Mouse (Mus musculus) regulatory T cell (primary cell): ENCODE results near the gene Casd1.

Experiments used
- in situ Hi-C: fragments of 300-600 bp; cut with MboI, MseI; formaldehyde crosslinking; loops from one replicate; pipeline ENCODE4 v1.15.1; 2025; ENCODE audit warnings: high pct_unique_total_duplicates

The Casd1 gene

GRCm38 (mm10) chr6:4600658-4601296 is at the start of gene Casd1:
Gene Casd1 (plus strand): TSS chr6:4600839.
- in situ Hi-C loops = no loop called here

DNA sequence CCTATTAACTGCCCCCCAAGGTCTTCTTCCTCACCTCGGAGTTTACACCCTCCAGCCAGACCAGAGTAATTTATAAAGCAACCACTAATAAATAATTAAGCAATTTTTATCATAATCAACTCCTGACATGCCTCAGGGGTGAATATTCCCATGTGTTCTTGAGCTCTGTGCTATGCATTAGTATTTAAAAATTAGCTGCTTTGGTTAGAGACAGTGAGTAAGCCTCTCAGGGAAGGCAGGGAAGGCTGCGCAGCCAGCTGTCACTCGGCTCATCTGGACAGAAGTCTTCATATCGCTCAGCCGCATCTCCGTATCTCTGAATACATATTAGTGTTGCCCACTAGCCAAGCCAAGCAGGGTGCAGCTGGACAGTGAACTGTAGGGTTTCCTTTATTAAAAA is 45.3 kb upstream of the Casd1 start:
- in situ Hi-C loops = loop anchor here (25.0 kb wide), 2 partner anchors 557 to 832 kb away; partner anchors contain the start of gene Asb4

DNA sequence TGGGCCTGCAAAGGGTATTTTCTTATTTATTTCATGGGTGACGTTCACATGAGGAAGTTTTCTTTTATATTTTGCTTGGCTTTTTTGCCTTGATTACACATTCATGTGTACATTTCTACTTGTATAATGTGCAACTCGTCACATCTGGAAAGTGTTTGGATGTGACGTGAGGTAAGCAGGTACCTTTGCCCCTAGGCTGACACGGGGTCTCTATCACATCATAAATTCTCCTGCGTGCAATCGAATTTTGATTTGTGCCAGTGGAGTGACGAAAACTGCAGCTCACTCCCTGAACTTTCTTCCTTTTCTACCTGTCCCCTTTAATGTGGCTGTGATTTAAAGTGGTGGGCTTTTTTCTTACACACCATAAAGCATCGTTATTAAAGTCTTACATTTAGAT is 43.6 kb upstream of the Casd1 start:
- in situ Hi-C loops = loop anchor here (25.0 kb wide), 2 partner anchors 555 to 830 kb away; partner anchors contain the start of gene Asb4

DNA sequence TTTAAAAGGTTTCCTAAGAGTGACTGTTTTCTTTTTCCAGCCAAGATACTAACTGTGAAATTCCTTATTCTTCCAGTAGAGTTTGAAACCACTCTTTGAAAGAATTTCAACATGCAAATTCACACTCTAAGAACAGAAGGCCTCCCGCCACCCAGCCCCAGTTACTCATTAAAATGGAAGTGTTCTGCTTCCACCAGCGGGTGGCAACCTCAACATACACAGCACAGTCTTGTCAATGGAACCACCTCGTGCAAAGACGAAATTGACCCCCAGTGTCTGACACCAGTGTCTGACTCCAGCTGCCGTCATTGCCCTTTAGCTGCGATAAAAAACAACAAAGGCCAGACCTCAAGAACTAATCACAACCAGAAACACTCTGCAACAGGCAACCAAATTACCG is 43.0 kb upstream of the Casd1 start:
- in situ Hi-C loops = loop anchor here (25.0 kb wide), 2 partner anchors 555 to 830 kb away; partner anchors contain the start of gene Asb4

DNA sequence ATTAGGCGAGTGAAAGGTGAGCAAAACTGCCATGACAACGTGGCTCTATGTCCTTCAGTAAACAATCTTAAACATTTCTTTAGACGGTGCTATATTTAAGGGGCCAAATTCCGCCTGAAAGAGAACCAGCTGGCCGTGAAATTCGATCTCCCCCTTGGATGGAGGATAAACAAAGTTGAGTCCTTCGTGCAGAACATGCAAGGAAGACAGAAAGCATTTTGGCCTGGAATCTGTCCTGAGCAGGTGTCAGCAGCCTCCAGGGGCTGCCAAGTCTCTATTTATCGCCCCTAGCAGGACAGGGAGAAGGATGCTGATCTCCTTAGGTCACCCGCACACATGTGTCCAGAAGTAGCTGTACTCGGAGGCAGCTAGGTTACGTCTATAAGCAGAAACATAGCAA is 39.5 kb upstream of the Casd1 start:
- in situ Hi-C loops = loop anchor here (25.0 kb wide), 2 partner anchors 551 to 826 kb away; partner anchors contain the start of gene Asb4

- in situ Hi-C loops = loop anchor here (25.0 kb wide), 2 partner anchors 551 to 826 kb away; partner anchors contain the start of gene Asb4
Observed at GRCm38 (mm10) chr6:4561621-4562020, 39.0 kb upstream of the Casd1 start.

DNA sequence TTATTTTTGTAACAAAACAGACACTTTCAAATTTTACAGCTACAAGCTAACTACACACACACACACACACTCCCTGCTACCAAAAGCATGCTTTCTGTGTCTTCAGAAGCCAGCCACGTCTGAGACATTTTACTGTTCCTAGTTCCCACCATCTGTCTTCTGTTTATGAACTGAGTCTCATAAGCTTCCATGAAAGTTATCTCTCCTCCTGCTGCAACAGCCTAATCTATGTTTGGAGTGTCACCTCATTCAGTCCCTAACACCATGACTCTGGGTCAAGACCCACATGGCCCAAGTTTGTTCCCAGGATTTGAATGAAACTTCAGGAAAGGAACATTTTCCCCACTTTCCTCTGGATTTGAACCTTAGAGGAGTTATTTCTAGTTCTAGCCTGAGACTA is 38.2 kb upstream of the Casd1 start:
- in situ Hi-C loops = loop anchor here (25.0 kb wide), 2 partner anchors 550 to 825 kb away; partner anchors contain the start of gene Asb4

GRCm38 (mm10) chr6:4563477-4563876 is 37.2 kb upstream of the Casd1 start:
- in situ Hi-C loops = loop anchor here (25.0 kb wide), 2 partner anchors 549 to 824 kb away; partner anchors contain the start of gene Asb4

DNA sequence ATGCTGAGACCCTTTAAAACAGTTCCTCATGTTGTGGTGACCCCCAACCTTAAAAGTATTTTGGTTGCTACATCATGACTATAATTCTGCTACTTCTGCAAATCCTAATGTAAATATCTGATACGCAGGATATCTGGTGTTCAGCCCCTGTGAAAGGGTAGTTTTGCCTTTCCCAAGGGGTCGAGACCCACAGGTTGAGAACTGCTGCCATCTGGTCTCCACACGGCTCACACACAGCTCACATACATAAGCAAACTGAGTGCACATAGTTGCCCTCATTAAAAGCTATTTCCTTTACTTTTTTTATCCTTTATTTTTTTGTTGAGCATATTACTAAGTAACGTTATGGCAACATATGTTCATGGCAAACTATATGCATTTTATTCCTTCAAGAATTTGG is 30.2 kb upstream of the Casd1 start:
- in situ Hi-C loops = loop anchor here (25.0 kb wide), 2 partner anchors 542 to 817 kb away; partner anchors contain the start of gene Asb4

DNA sequence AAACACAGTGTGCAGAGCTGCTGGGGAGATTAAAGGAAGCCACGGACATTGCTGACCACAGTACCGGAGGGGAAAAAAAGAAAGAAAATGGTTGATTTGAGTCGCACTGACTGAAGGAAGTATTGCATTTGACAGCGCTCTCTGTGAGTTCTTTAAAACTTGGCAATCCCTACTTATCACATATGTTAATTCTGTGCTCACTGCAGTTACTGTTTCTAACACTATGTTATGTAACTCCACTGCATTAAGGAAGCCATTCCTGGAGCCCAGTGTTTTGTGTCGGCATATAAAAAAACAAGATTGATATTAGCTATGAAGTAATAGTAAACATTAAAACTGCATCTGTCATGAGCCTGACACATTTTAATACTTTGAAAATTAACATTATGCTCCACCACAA is 22.9 kb upstream of the Casd1 start:
- in situ Hi-C loops = no loop called here

DNA sequence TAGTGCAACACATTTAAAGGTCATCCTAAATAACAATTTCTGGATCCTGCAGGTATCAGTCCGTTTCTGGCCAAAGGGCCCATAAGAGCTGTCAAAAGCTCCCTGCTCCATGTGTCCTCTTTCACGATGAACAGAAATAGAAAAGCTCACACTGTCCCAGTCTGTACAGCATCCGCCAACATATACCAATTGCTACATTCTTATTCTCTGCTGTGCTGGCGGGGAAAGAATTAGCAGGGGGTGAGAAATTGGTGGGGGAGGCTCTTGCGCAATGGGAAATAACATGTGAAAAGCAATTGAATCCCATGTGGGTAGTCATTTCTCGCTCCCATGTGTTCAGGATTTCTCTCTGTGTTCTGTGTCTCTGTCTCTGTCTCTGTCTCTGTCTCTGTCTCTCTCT is 22.3 kb upstream of the Casd1 start:
- in situ Hi-C loops = no loop called here

GRCm38 (mm10) chr6:4579620-4580019 is 21.0 kb upstream of the Casd1 start:
- in situ Hi-C loops = no loop called here

- in situ Hi-C loops = no loop called here
Observed at GRCm38 (mm10) chr6:4583485-4583884, 17.2 kb upstream of the Casd1 start.

GRCm38 (mm10) chr6:4587946-4588345 is 12.7 kb upstream of the Casd1 start:
- in situ Hi-C loops = no loop called here

- in situ Hi-C loops = no loop called here
Observed at GRCm38 (mm10) chr6:4588722-4589121, 11.9 kb upstream of the Casd1 start.

GRCm38 (mm10) chr6:4590089-4590488 is 10.6 kb upstream of the Casd1 start:
- in situ Hi-C loops = loop anchor here (10.0 kb wide), 1 partner anchor 1085 kb away; no protein-coding TSS in a partner anchor

- in situ Hi-C loops = loop anchor here (10.0 kb wide), 1 partner anchor 1093 kb away; no protein-coding TSS in a partner anchor
Observed at GRCm38 (mm10) chr6:4597711-4598110, 2.9 kb upstream of the Casd1 start.

DNA sequence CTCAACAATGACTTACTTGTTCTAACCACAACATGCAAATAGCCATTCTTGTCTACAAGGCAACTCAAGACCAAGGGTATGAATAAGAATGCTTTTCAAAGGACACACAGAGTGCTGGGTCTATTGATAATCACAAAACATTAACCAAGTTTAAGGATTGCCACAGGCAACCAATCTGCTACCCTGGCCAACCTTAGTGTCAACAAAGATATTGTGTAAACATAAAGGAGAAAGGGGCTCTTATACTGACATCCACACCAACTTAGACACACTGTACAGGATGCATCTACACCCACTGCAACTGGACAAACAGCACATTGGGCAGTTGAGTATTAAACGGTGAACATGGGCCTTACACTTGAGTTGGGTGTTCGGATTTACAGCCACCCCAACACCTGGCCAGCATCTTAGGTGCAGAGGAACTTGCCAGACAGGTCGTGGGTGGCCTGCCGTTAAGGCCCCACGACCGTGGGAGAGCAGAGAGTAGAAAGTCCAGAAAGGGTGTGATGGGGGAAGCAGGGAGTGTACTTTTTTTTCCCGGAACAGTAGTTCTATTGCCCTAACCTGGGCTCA is 468 bp upstream of the Casd1 start:
- in situ Hi-C loops = no loop called here

GRCm38 (mm10) chr6:4601297-4601931 is 775 bp downstream of the Casd1 start:
- in situ Hi-C loops = no loop called here

GRCm38 (mm10) chr6:4602012-4602411 is 1.4 kb downstream of the Casd1 start:
- in situ Hi-C loops = no loop called here

DNA sequence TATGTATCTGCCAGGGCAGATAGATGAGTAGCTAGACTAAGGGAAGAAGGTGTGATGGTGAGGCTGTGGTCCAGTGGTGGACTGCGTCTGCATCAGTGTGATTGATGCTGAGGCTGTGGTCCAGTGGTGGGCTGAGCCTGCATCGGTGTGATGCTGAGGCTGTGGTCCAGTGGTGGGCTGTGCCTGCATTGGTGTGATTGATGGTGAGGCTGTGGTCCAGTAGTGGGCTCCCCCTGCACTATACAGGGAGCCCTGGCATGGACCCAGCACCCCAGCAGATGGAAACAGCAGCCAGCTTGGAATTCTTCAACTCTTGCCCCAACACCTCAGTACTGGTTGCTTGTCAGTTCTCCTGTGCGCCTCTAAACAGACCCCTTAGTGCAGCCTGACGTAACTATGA is 5.8 kb downstream of the Casd1 start:
- in situ Hi-C loops = no loop called here

DNA sequence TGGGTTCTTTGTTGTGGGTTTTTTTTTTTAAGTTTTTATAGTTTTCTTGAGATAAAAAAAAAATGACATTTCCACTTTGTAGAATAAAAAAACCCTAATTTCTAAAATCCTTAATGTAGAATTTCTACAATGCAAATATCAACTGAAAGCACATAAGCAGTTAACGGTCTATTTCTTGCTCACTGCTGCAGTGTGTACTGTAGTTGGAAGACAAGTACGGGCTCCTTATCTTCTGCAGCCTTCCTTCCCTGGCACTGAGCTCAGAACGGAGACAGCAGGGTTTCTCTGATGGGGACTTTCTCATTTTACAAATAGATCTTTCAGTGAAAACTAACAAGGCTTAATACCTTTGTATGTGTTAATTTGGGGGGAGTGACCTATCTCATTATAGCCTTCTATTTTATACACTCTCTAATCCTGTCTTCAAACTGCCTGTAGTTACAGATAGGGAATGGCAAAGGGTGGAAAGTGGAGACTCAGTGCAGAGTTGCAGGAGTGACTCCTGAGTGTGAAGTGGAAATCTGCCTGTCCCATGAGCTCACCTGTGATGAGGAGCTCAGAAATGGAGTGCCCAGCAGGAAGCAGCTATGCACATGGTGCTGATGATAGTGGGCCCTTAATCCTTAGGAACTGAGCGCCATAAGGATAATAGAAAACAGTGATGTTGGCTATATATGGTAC is 9.7 kb downstream of the Casd1 start:
- in situ Hi-C loops = no loop called here
